Mouse (Mus musculus) erythroblast, embryonic 14.5 days (primary cell): ENCODE data around the gene Gm10142.

ENCODE experiments used
- GATA1 ChIP-seq: IDR thresholded peaks from 2 replicates; pipeline ENCODE4 v1.6.1; 2012; ENCODE audit warnings: low read length, inconsistent platforms, mixed read lengths
- TAL1 ChIP-seq: IDR thresholded peaks from 3 replicates; pipeline ENCODE4 v1.6.1; 2012; ENCODE audit warnings: low read length, inconsistent platforms, mixed read lengths

GRCm38 (mm10) chr10:77709831-77710230 lies 5.8 kb upstream of the Gm10142 start:
- TF ChIP-seq GATA1 = no peak
- TF ChIP-seq TAL1 = no peak
